Mouse (Mus musculus): Measurements from ENCODE around the gene Spag7. TPM values are rescaled to one million over a fixed set of nuclear protein-coding genes. Genes with fewer than 3 reads are reported as not detected.

Spag7 gene
- polyA plus RNA-seq, 1 experiment from 2014 or later = 201 TPM

GRCm38 (mm10) chr11:70646259-70646555 is 23.0 kb downstream of the Spag7 start:
- no peak for ATAC-seq (replicated peaks; ENCODE audit: insufficient number of reproducible peaks, low FRiP score, low TSS enrichment)
- Histone ChIP-seq H3K4me3 (ENCODE audit: low read depth, low read length) (peak overlapping the region; percentile 76), H3K4me2 (peak overlapping the region; percentile 76), H3K27me3 (ENCODE audit: control insufficient read depth, insufficient read depth, low read length) (no peaks in the 10 kb centered on the region), H3K27ac (ENCODE audit: low read depth, low read length) (peak overlapping the region; percentile 90), H3K4me1 (ENCODE audit: control insufficient read depth, insufficient read depth, low read length) (peaks cover 30% of the 10 kb centered on the region), H3K36me3 (ENCODE audit: control insufficient read depth, insufficient read depth, low read length) (peaks cover 37% of the 10 kb centered on the region), H3K9ac (ENCODE audit: low read depth, low read length) (peak overlapping the region; percentile 88), H3K9me3 (replicated peaks; ENCODE audit: control insufficient read depth, low read length) (no peaks in the 10 kb centered on the region)
- WGBS (ENCODE audit: insufficient replicate concordance) = 31% methylated on average over 3 of the region's 3 CpGs

GRCm38 (mm10) chr11:70645461-70646258 is 23.6 kb downstream of the Spag7 start:
- H3K4me3 ChIP-seq (ENCODE audit: low read depth, low read length) = peak overlapping the region; percentile 76
- no peak for ATAC-seq (replicated peaks; ENCODE audit: insufficient number of reproducible peaks, low FRiP score, low TSS enrichment)
- H3K27me3 ChIP-seq (ENCODE audit: control insufficient read depth, insufficient read depth, low read length) = no peaks in the 10 kb centered on the region
- peak overlapping the region; percentile 90; the same call in 1 of the 2 replicates for H3K27ac ChIP-seq (ENCODE audit: low read depth, low read length)
- WGBS (ENCODE audit: insufficient replicate concordance) = 84% methylated on average over 12 of the region's 12 CpGs
- peaks cover 24% of the 10 kb centered on the region for H3K4me1 ChIP-seq (ENCODE audit: control insufficient read depth, insufficient read depth, low read length)
- no peaks in the 10 kb centered on the region for H3K9me3 ChIP-seq (replicated peaks; ENCODE audit: control insufficient read depth, low read length)
- H3K36me3 ChIP-seq (ENCODE audit: control insufficient read depth, insufficient read depth, low read length) = peaks cover 32% of the 10 kb centered on the region
- H3K4me2 ChIP-seq = peak overlapping the region; percentile 76
- H3K9ac ChIP-seq (ENCODE audit: low read depth, low read length) = peak overlapping the region; percentile 88

- peaks cover 22% of the 10 kb centered on the region for H3K4me1 ChIP-seq (ENCODE audit: control insufficient read depth, insufficient read depth, low read length)
- ATAC-seq (replicated peaks; ENCODE audit: insufficient number of reproducible peaks, low FRiP score, low TSS enrichment) = no peak
- H3K27ac ChIP-seq (ENCODE audit: low read depth, low read length) = no peak overlapping the region
- H3K9ac ChIP-seq (ENCODE audit: low read depth, low read length) = no peak overlapping the region
- no peak overlapping the region for H3K4me3 ChIP-seq (ENCODE audit: low read depth, low read length)
- H3K36me3 ChIP-seq (ENCODE audit: control insufficient read depth, insufficient read depth, low read length) = peaks cover 24% of the 10 kb centered on the region
- no peaks in the 10 kb centered on the region for H3K27me3 ChIP-seq (ENCODE audit: control insufficient read depth, insufficient read depth, low read length)
- 92% methylated on average over 8 of the region's 8 CpGs for WGBS (ENCODE audit: insufficient replicate concordance)
- H3K4me2 ChIP-seq = peak overlapping the region; percentile 76; the same call in 1 of the 2 replicates
- H3K9me3 ChIP-seq (replicated peaks; ENCODE audit: control insufficient read depth, low read length) = no peaks in the 10 kb centered on the region
These were observed 24.6 kb downstream of the Spag7 start for GRCm38 (mm10) chr11:70644564-70645103.

GRCm38 (mm10) chr11:70643051-70643450 is 26.2 kb downstream of the Spag7 start:
- H3K27ac ChIP-seq (ENCODE audit: low read depth, low read length) = no peak overlapping the region
- no peak overlapping the region for H3K4me2 ChIP-seq
- no peak overlapping the region for H3K4me3 ChIP-seq (ENCODE audit: low read depth, low read length)
- H3K9me3 ChIP-seq (replicated peaks; ENCODE audit: control insufficient read depth, low read length) = no peaks in the 10 kb centered on the region
- H3K9ac ChIP-seq (ENCODE audit: low read depth, low read length) = no peak overlapping the region
- ATAC-seq (replicated peaks; ENCODE audit: insufficient number of reproducible peaks, low FRiP score, low TSS enrichment) = no peak
- no peaks in the 10 kb centered on the region for H3K27me3 ChIP-seq (ENCODE audit: control insufficient read depth, insufficient read depth, low read length)
- 93% methylated on average over 6 of the region's 6 CpGs for WGBS (ENCODE audit: insufficient replicate concordance)
- peaks cover 27% of the 10 kb centered on the region for H3K4me1 ChIP-seq (ENCODE audit: control insufficient read depth, insufficient read depth, low read length)
- peaks cover 16% of the 10 kb centered on the region for H3K36me3 ChIP-seq (ENCODE audit: control insufficient read depth, insufficient read depth, low read length)

- Histone ChIP-seq H3K27me3 (ENCODE audit: control insufficient read depth, insufficient read depth, low read length) (no peaks in the 10 kb centered on the region), H3K4me1 (ENCODE audit: control insufficient read depth, insufficient read depth, low read length) (peaks cover 27% of the 10 kb centered on the region), H3K9ac (ENCODE audit: low read depth, low read length) (no peak overlapping the region), H3K4me2 (no peak overlapping the region), H3K9me3 (replicated peaks; ENCODE audit: control insufficient read depth, low read length) (no peaks in the 10 kb centered on the region), H3K4me3 (ENCODE audit: low read depth, low read length) (no peak overlapping the region), H3K36me3 (ENCODE audit: control insufficient read depth, insufficient read depth, low read length) (peaks cover 16% of the 10 kb centered on the region), H3K27ac (ENCODE audit: low read depth, low read length) (no peak overlapping the region)
- WGBS (ENCODE audit: insufficient replicate concordance) = 76% methylated on average over 7 of the region's 7 CpGs
- no peak for ATAC-seq (replicated peaks; ENCODE audit: insufficient number of reproducible peaks, low FRiP score, low TSS enrichment)
These were observed 28.0 kb downstream of the Spag7 start for GRCm38 (mm10) chr11:70641241-70641640.

GRCm38 (mm10) chr11:70639976-70640375 is 29.2 kb downstream of the Spag7 start:
- ATAC-seq (replicated peaks; ENCODE audit: insufficient number of reproducible peaks, low FRiP score, low TSS enrichment) = no peak
- H3K36me3 ChIP-seq (ENCODE audit: control insufficient read depth, insufficient read depth, low read length) = peaks cover 9% of the 10 kb centered on the region
- H3K27ac ChIP-seq (ENCODE audit: low read depth, low read length) = no peak overlapping the region
- no peaks in the 10 kb centered on the region for H3K27me3 ChIP-seq (ENCODE audit: control insufficient read depth, insufficient read depth, low read length)
- WGBS (ENCODE audit: insufficient replicate concordance) = 76% methylated on average over 8 of the region's 8 CpGs
- no peak overlapping the region for H3K9ac ChIP-seq (ENCODE audit: low read depth, low read length)
- no peaks in the 10 kb centered on the region for H3K9me3 ChIP-seq (replicated peaks; ENCODE audit: control insufficient read depth, low read length)
- H3K4me3 ChIP-seq (ENCODE audit: low read depth, low read length) = no peak overlapping the region
- no peak overlapping the region for H3K4me2 ChIP-seq
- H3K4me1 ChIP-seq (ENCODE audit: control insufficient read depth, insufficient read depth, low read length) = peaks cover 17% of the 10 kb centered on the region

GRCm38 (mm10) chr11:70638714-70639278 is 30.4 kb downstream of the Spag7 start, which contains the start of gene Gp1ba:
Gene Gp1ba, plus strand, starts transcription at chr11:70639122.
- Histone ChIP-seq H3K9me3 (replicated peaks; ENCODE audit: control insufficient read depth, low read length) (no peaks in the 10 kb centered on the region), H3K36me3 (ENCODE audit: control insufficient read depth, insufficient read depth, low read length) (no peaks in the 10 kb centered on the region), H3K4me1 (ENCODE audit: control insufficient read depth, insufficient read depth, low read length) (peaks cover 17% of the 10 kb centered on the region), H3K4me2 (peak within 1 kb of the TSS; percentile 23), H3K4me3 (ENCODE audit: low read depth, low read length) (no peak within 1 kb of the TSS), H3K27me3 (ENCODE audit: control insufficient read depth, insufficient read depth, low read length) (no peaks in the 10 kb centered on the region), H3K27ac (ENCODE audit: low read depth, low read length) (peak within 1 kb of the TSS; percentile 82), H3K9ac (ENCODE audit: low read depth, low read length) (no peak within 1 kb of the TSS)
- WGBS (ENCODE audit: insufficient replicate concordance) = 10% methylated on average over 5 of the region's 5 CpGs
- peak; percentile 53; the same call in 1 of the 2 replicates for ATAC-seq (replicated peaks; ENCODE audit: insufficient number of reproducible peaks, low FRiP score, low TSS enrichment)

GRCm38 (mm10) chr11:70638293-70638692 is 30.9 kb downstream of the Spag7 start:
- Histone ChIP-seq H3K4me1 (ENCODE audit: control insufficient read depth, insufficient read depth, low read length) (peaks cover 17% of the 10 kb centered on the region), H3K9ac (ENCODE audit: low read depth, low read length) (no peak overlapping the region), H3K36me3 (ENCODE audit: control insufficient read depth, insufficient read depth, low read length) (no peaks in the 10 kb centered on the region), H3K4me2 (peak overlapping the region; percentile 23), H3K27ac (ENCODE audit: low read depth, low read length) (peak overlapping the region; percentile 82), H3K27me3 (ENCODE audit: control insufficient read depth, insufficient read depth, low read length) (no peaks in the 10 kb centered on the region), H3K9me3 (replicated peaks; ENCODE audit: control insufficient read depth, low read length) (no peaks in the 10 kb centered on the region), H3K4me3 (ENCODE audit: low read depth, low read length) (no peak overlapping the region)
- 69% methylated on average over 1 of the region's 1 CpGs for WGBS (ENCODE audit: insufficient replicate concordance)
- no peak for ATAC-seq (replicated peaks; ENCODE audit: insufficient number of reproducible peaks, low FRiP score, low TSS enrichment)

All from heart, embryonic 11.5 days (tissue).